22 mouse cellular contexts compared by ENCODE assay signal in the genomic region with DNA sequence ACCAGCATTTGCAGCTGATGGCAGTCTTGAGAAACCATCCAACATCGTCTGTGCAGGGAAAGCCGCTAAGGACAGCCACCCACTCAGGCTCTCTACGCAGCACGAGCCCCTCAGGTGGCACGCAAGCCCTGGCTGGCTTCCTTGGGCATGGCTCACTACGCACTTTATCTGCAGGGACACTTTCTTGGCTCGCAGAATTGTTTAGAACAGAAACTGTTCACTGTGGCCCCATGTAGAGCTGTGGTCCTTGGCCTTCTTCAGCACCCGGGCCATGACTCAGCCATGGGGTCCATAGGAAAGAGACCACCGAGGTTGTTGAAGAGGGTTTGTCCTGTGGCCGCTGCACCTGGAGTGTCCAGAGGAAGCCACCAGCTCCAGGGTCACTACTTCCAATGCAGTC.
"Had no signal": no experiment of that assay in that cellular context is flagged by ENCODE, and none has a peak within 500 bp of the region (broad histone marks: within the 10 kb centered on the region; RNA-seq: fewer than 3 reads in every experiment).

No protein-coding gene starts in this region.

- H3K36me3 ChIP-seq: limb, embryonic 10.5 days; limb, embryonic 13.5 days; liver, embryonic 12.5 days; liver, embryonic 15.5 days; lung, embryonic 15.5 days; midbrain, embryonic 10.5 days; midbrain, embryonic 13.5 days; stomach, embryonic 15.5 days had no signal

- DNase-seq: kidney, adult 2 months; kidney, postnatal 25 days; layer of hippocampus, adult 9-11 months; liver; lung, adult 18-20 months; lung, postnatal 10 days; lung, postnatal 36 days; right cerebral cortex, adult 18-20 months; right cerebral cortex, postnatal 14 days; spleen, adult 18-20 months; thymus, postnatal 25 days had no signal

- H3K4me3 ChIP-seq: layer of hippocampus, adult 2 months; limb, embryonic 10.5 days; limb, embryonic 13.5 days; liver, embryonic 12.5 days; liver, embryonic 15.5 days; lung, embryonic 15.5 days; megakaryocyte, embryonic 14.5 days; midbrain, embryonic 10.5 days; midbrain, embryonic 13.5 days; stomach, embryonic 15.5 days had no signal

- H3K9me3 ChIP-seq: limb, embryonic 10.5 days; limb, embryonic 13.5 days; liver, embryonic 12.5 days; liver, embryonic 15.5 days; lung, embryonic 15.5 days; megakaryocyte, embryonic 14.5 days; midbrain, embryonic 10.5 days; midbrain, embryonic 13.5 days; stomach, embryonic 15.5 days had no signal

- ATAC-seq: liver, embryonic 12.5 days; midbrain, embryonic 13.5 days had no signal

- H3K27me3 ChIP-seq: limb, embryonic 13.5 days; liver, embryonic 12.5 days; liver, embryonic 15.5 days; lung, embryonic 15.5 days; midbrain, embryonic 13.5 days; stomach, embryonic 15.5 days had no signal

- H3K27ac ChIP-seq: kidney, postnatal 0 days; layer of hippocampus, adult 2 months; limb, embryonic 10.5 days; limb, embryonic 13.5 days; liver, embryonic 12.5 days; liver, embryonic 15.5 days; lung, embryonic 15.5 days; midbrain, embryonic 10.5 days; stomach, embryonic 15.5 days had no signal

- H3K4me2 ChIP-seq: limb, embryonic 13.5 days; liver, embryonic 12.5 days; liver, embryonic 15.5 days; lung, embryonic 15.5 days; midbrain, embryonic 13.5 days; stomach, embryonic 15.5 days had no signal

- H3K9ac ChIP-seq: limb, embryonic 13.5 days; liver, embryonic 12.5 days; liver, embryonic 15.5 days; lung, embryonic 15.5 days; midbrain, embryonic 13.5 days; stomach, embryonic 15.5 days had no signal
